Mouse (Mus musculus) testis, adult 2 months (tissue): ENCODE measurements around the gene Gm28230.

Experiments used
- CTCF ChIP-seq: fragments of 200-500 bp; IDR thresholded peaks from 2 replicates; pipeline ENCODE4 v1.5.1; 2012; ENCODE audit warnings: low read depth, mild to moderate bottlenecking, inconsistent platforms, low read length, moderate library complexity; ENCODE audit not compliant: control insufficient read depth, insufficient read depth, insufficient replicate concordance
- POLR2A ChIP-seq: fragments of 200-500 bp; IDR thresholded peaks from 2 replicates; pipeline ENCODE4 v1.6.1; 2012; ENCODE audit warnings: low read depth, mild to moderate bottlenecking, inconsistent platforms, low read length, moderate library complexity; ENCODE audit not compliant: control insufficient read depth

GRCm38 (mm10) chr2:74753711-74754110 lies 27.2 kb downstream of the Gm28230 start:
- TF ChIP-seq POLR2A, result no peak
- TF ChIP-seq CTCF, result no peak
